Mouse (Mus musculus) brown adipose tissue, adult 24 weeks (tissue): Measurements from ENCODE around the gene Otos. TPM values are rescaled to one million over a fixed set of nuclear protein-coding genes. Genes with fewer than 3 reads are reported as not detected.

Experiments
- H3K27ac ChIP-seq: fragments of 200-500 bp; replicated peaks from 2 replicates; pipeline ENCODE4 v1.5.1; 2012; ENCODE audit warnings: low read depth, mild to moderate bottlenecking, low read length
- H3K4me1 ChIP-seq: fragments of 200-500 bp; 2 replicates; pipeline ENCODE4 v1.6.1; 2012; ENCODE audit warnings: low read length, mixed read lengths; ENCODE audit not compliant: control insufficient read depth, insufficient read depth, insufficient read length
- H3K4me3 ChIP-seq: fragments of 200-500 bp; 2 replicates; pipeline ENCODE4 v1.5.1; 2012; ENCODE audit warnings: low read depth, mild to moderate bottlenecking, low read length, moderate library complexity; ENCODE audit not compliant: insufficient read depth
- polyA plus RNA-seq: library from polyadenylated mRNA; stranded (reverse); fragments of >200 nt; gene quantifications from 2 replicates; pipeline ENCODE4 v1.2.4, GENCODE M21; 2012; ENCODE audit not compliant: missing spikeins, insufficient read depth, insufficient read length

The Otos gene
- polyA plus RNA-seq, 1 experiment, result not detected

DNA sequence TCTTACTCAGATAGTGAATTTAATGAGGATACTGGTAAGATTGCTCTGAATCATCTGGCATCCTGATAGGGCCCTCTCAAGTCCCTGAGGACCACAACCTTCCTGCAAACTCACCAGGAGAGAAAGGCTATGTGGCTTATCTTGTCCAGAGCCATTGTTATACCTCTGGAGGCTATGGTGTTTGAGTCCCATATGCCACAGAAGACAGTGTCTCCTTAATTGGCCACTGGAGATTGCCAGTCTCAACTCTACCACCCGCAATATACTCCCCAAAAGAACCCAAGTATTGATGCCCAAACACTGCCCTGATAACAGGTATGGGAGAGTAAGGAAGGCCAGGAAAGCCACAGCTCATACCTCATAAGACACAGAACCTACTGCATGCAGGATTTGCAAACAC lies 43.2 kb downstream of the Otos start, which contains the start of gene Olfr1410:
Gene Olfr1410, plus strand, starts transcription at position 301 of the 400 bp plus-strand sequence.
- no peak within 1 kb of the TSS for H3K27ac ChIP-seq
- no peaks in the 10 kb centered on the region for H3K4me1 ChIP-seq
- no peak within 1 kb of the TSS for H3K4me3 ChIP-seq

DNA sequence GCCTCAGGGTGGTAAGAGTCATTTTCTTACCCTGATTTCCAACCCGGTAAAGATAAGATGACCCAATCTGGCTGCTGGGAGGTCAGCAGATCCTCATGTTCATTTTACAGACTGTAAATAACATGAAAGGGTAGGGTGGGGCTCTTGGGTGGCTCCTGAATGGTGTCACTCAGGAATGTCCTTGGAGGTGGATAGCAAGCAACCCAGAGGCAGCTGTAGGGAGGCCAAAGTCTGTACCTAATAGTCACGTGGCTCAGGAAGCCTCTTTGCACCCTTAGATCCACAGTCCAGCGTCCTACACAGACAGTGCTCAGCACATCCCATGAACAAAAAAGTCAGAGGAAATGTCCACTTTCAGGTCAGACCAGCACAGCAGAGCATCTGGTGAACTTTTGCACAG lies 52.6 kb downstream of the Otos start:
- Histone ChIP-seq H3K27ac (no peak overlapping the region), H3K4me1 (no peaks in the 10 kb centered on the region), H3K4me3 (no peak overlapping the region)

Other genes starting within 250 kb of the Otos start
- gene Ndufa10, start 175.0 kb downstream of the Otos start, polyA plus RNA-seq, result 1,771 and 1,863 TPM in 2 replicates
- not detected in 2 replicates for gene Olfr1416, start 163.7 kb downstream of the Otos start, polyA plus RNA-seq
- not detected in 2 replicates for gene Olfr1415, start 152.7 kb downstream of the Otos start, polyA plus RNA-seq
- gene Olfr1414, start 130.2 kb downstream of the Otos start, polyA plus RNA-seq, result not detected in 2 replicates
- gene Olfr1413, start 77.5 kb downstream of the Otos start, polyA plus RNA-seq, result not detected in 2 replicates
- gene Olfr1412, start 63.1 kb downstream of the Otos start, polyA plus RNA-seq, result not detected in 2 replicates
- gene Olfr1411, start 54.4 kb downstream of the Otos start, polyA plus RNA-seq, result not detected in 2 replicates
- not detected in 2 replicates for gene Olfr1410, start 43.1 kb downstream of the Otos start, polyA plus RNA-seq
- not detected in 2 replicates for gene Olfr12, start 31.1 kb downstream of the Otos start, polyA plus RNA-seq
- 587 and 1,028 TPM in 2 replicates for gene Cops9, start 6.9 kb downstream of the Otos start, polyA plus RNA-seq
- gene Gpc1, start 182.8 kb upstream of the Otos start, polyA plus RNA-seq, result 5.5 and 8.1 TPM in 2 replicates